Mouse (Mus musculus): ENCODE measurements around the gene Ccdc85b. TPM values are rescaled to one million over a fixed set of nuclear protein-coding genes. Genes with fewer than 3 reads are reported as not detected.

Ccdc85b gene
- polyA plus RNA-seq, 1 experiment, result 30.5 TPM

DNA sequence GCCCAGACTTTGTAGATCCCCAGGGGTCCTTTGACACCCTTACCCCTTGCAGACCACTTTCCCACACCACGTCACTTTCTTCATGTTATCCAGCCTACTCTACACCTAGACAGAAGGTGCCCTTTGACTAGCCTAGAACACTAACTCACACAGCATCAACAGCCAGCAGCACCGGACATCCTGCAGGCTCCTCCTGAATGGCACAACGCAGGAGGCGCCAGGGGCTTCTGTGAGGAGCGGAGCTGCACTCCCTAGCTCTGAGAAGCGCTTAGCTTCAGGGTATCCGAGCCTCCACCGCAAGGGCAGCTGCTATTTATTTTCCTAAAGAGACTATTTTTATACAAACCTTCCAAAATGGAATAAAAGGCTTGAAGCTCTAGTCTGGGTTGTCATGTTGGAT lies 2.1 kb downstream of the Ccdc85b start:
- H3K36me3 ChIP-seq (ENCODE audit: control insufficient read depth, insufficient read depth), result peaks cover 61% of the 10 kb centered on the region
- H3K79me2 ChIP-seq (ENCODE audit: control insufficient read depth, insufficient read depth), result peaks cover 66% of the 10 kb centered on the region
- H3K4me3 ChIP-seq (ENCODE audit: insufficient read depth, poor library complexity, severe bottlenecking), result no peak overlapping the region
- H3ac ChIP-seq (ENCODE audit: control insufficient read depth, insufficient read length, low read depth), result peak overlapping the region; percentile 9
- H3K27me3 ChIP-seq (ENCODE audit: control insufficient read depth, insufficient read depth, insufficient read length), result no peaks in the 10 kb centered on the region
- no peak for TF ChIP-seq MYOD1 (IDR thresholded peaks at IDR 0.05; ENCODE audit: control insufficient read depth, insufficient read length, low read depth)
- TF ChIP-seq CTCF (IDR thresholded peaks at IDR 0.05; ENCODE audit: control insufficient read depth, insufficient read depth, insufficient read length), result no peak
- TF ChIP-seq MAX (IDR thresholded peaks at IDR 0.05), result no peak
- no peak for TF ChIP-seq FOSL1 (IDR thresholded peaks at IDR 0.05; ENCODE audit: insufficient read depth, low read length, poor library complexity, severe bottlenecking)
- TF ChIP-seq USF1 (IDR thresholded peaks at IDR 0.05; ENCODE audit: low read depth), result no peak
- TF ChIP-seq CEBPB (IDR thresholded peaks at IDR 0.05; ENCODE audit: low read depth), result no peak
- TF ChIP-seq MYOG (IDR thresholded peaks at IDR 0.05; ENCODE audit: control insufficient read depth, extremely low read depth, insufficient read length), result no peak
- peaks cover 45% of the 10 kb centered on the region for H3K79me3 ChIP-seq (ENCODE audit: low read depth)

- peaks cover 65% of the 10 kb centered on the region for H3K36me3 ChIP-seq (ENCODE audit: control insufficient read depth, insufficient read depth)
- H3K4me3 ChIP-seq (ENCODE audit: insufficient read depth, poor library complexity, severe bottlenecking), result no peak overlapping the region
- H3ac ChIP-seq (ENCODE audit: control insufficient read depth, insufficient read length, low read depth), result no peak overlapping the region
- TF ChIP-seq USF1 (IDR thresholded peaks at IDR 0.05; ENCODE audit: low read depth), result no peak
- TF ChIP-seq MAX (IDR thresholded peaks at IDR 0.05), result no peak
- no peak for TF ChIP-seq MYOG (IDR thresholded peaks at IDR 0.05; ENCODE audit: control insufficient read depth, extremely low read depth, insufficient read length)
- no peak for TF ChIP-seq CEBPB (IDR thresholded peaks at IDR 0.05; ENCODE audit: low read depth)
- no peak for TF ChIP-seq CTCF (IDR thresholded peaks at IDR 0.05; ENCODE audit: control insufficient read depth, insufficient read depth, insufficient read length)
- no peak for TF ChIP-seq MYOD1 (IDR thresholded peaks at IDR 0.05; ENCODE audit: control insufficient read depth, insufficient read length, low read depth)
- no peak for TF ChIP-seq FOSL1 (IDR thresholded peaks at IDR 0.05; ENCODE audit: insufficient read depth, low read length, poor library complexity, severe bottlenecking)
- no peaks in the 10 kb centered on the region for H3K27me3 ChIP-seq (ENCODE audit: control insufficient read depth, insufficient read depth, insufficient read length)
- H3K79me2 ChIP-seq (ENCODE audit: control insufficient read depth, insufficient read depth), result peaks cover 70% of the 10 kb centered on the region
- peaks cover 51% of the 10 kb centered on the region for H3K79me3 ChIP-seq (ENCODE audit: low read depth)
These were observed 2.7 kb downstream of the Ccdc85b start for GRCm38 (mm10) chr19:5455037-5455436.

- no peak for TF ChIP-seq CTCF (IDR thresholded peaks at IDR 0.05; ENCODE audit: control insufficient read depth, insufficient read depth, insufficient read length)
These were observed 5.9 kb downstream of the Ccdc85b start for GRCm38 (mm10) chr19:5451766-5452165.

GRCm38 (mm10) chr19:5449673-5450072 lies 8.0 kb downstream of the Ccdc85b start:
- H3K79me2 ChIP-seq (ENCODE audit: control insufficient read depth, insufficient read depth), result peaks cover 83% of the 10 kb centered on the region
- peak overlapping the region; percentile 85 for H3ac ChIP-seq (ENCODE audit: control insufficient read depth, insufficient read length, low read depth)
- peak overlapping the region; percentile 99 for H3K4me3 ChIP-seq (ENCODE audit: insufficient read depth, poor library complexity, severe bottlenecking)
- H3K79me3 ChIP-seq (ENCODE audit: low read depth), result peaks cover 61% of the 10 kb centered on the region
- H3K27me3 ChIP-seq (ENCODE audit: control insufficient read depth, insufficient read depth, insufficient read length), result no peaks in the 10 kb centered on the region
- H3K36me3 ChIP-seq (ENCODE audit: control insufficient read depth, insufficient read depth), result peaks cover 56% of the 10 kb centered on the region
- TF ChIP-seq MAX (IDR thresholded peaks at IDR 0.05) (no peak), MYOG (IDR thresholded peaks at IDR 0.05; ENCODE audit: control insufficient read depth, extremely low read depth, insufficient read length) (no peak), CTCF (IDR thresholded peaks at IDR 0.05; ENCODE audit: control insufficient read depth, insufficient read depth, insufficient read length) (no peak), MYOD1 (IDR thresholded peaks at IDR 0.05; ENCODE audit: control insufficient read depth, insufficient read length, low read depth) (no peak), USF1 (IDR thresholded peaks at IDR 0.05; ENCODE audit: low read depth) (no peak), FOSL1 (IDR thresholded peaks at IDR 0.05; ENCODE audit: insufficient read depth, low read length, poor library complexity, severe bottlenecking) (no peak), CEBPB (IDR thresholded peaks at IDR 0.05; ENCODE audit: low read depth) (no peak)

More at GRCm38 (mm10) chr19:5451766-5452165, 5.9 kb downstream of the Ccdc85b start:
- Histone ChIP-seq H3ac (ENCODE audit: control insufficient read depth, insufficient read length, low read depth) (no peak overlapping the region), H3K79me2 (ENCODE audit: control insufficient read depth, insufficient read depth) (peaks cover 100% of the 10 kb centered on the region), H3K36me3 (ENCODE audit: control insufficient read depth, insufficient read depth) (peaks cover 75% of the 10 kb centered on the region), H3K79me3 (ENCODE audit: low read depth) (peaks cover 72% of the 10 kb centered on the region), H3K4me3 (ENCODE audit: insufficient read depth, poor library complexity, severe bottlenecking) (no peak overlapping the region), H3K27me3 (ENCODE audit: control insufficient read depth, insufficient read depth, insufficient read length) (no peaks in the 10 kb centered on the region)

DNA sequence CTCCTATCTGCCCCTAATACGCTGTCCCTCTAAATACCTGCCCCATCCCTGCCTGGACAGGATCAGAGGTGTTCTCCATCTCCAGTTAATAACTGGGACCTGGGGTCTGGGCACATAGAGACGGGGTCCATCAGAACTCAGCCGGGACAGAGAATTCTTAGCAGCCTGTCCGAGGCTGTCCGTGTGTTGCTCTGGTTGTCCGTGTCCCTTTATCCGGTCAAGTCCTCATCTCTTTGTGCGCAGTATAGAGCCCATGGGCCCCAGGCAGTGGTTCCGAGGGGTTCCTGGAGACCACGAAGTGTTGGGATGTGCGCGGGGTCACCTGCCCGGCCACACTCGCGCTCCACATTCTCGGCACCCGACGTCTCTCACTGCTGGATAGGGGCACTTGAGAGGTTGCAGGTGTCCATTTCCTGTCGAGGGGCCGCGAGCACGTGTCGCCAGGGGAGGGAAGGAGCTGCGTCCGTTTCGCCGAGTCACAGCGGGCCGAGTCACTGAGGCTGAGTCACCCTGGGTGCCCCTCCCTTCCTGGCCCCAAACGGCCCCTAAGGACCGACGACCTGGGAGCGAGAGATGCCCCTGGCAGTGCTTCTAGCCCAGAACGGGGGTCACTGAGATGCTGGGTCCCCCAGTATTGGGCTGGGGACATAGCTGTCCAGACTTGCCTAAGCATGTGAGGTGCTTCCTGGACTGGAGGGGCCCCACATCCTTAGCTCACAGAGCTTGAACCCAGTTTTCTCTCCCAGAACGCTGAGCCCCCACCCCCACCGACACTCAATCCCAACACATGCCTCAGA lies 9.1 kb downstream of the Ccdc85b start:
- TF ChIP-seq MYOD1 (IDR thresholded peaks at IDR 0.05; ENCODE audit: control insufficient read depth, insufficient read length, low read depth) (no peak), MYOG (IDR thresholded peaks at IDR 0.05; ENCODE audit: control insufficient read depth, extremely low read depth, insufficient read length) (no peak), USF1 (IDR thresholded peaks at IDR 0.05; ENCODE audit: low read depth) (peak; percentile 53), MAX (IDR thresholded peaks at IDR 0.05) (peak; percentile 99)
- Histone ChIP-seq H3K79me2 (ENCODE audit: control insufficient read depth, insufficient read depth) (peaks cover 72% of the 10 kb centered on the region), H3K27me3 (ENCODE audit: control insufficient read depth, insufficient read depth, insufficient read length) (no peaks in the 10 kb centered on the region), H3K79me3 (ENCODE audit: low read depth) (peaks cover 50% of the 10 kb centered on the region), H3K36me3 (ENCODE audit: control insufficient read depth, insufficient read depth) (peaks cover 45% of the 10 kb centered on the region), H3ac (ENCODE audit: control insufficient read depth, insufficient read length, low read depth) (peak overlapping the region; percentile 80), H3K4me3 (ENCODE audit: insufficient read depth, poor library complexity, severe bottlenecking) (peak overlapping the region; percentile 99)

Data from C2C12 (cell line).